Comparison of ENCODE assay signal across 7 mouse cellular contexts in the genomic region with DNA sequence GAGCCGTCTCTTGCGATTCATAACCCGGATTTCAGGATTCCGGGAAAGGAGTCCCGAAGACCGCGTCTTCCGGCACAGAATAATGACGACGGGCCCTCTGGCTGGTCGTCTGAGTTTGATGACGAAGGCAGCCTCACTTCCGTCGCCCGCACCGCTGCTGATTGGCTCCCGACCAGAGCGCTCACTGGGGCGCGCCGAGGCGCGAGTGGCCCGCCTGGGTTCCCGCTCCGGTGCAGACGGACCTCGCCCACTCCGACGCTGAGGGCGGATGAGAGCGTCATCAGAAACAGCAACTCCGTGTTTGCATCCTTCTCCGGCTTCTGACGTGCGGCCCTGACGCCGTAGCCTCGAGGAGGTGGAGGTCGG. TPM values are rescaled to one million over a fixed set of nuclear protein-coding genes. Genes with fewer than 3 reads are reported as not detected.
A peak's percentile ranks its signal among the peaks of the same experiment; 100 is the strongest.
DNase-seq lines count a peak whose midpoint lies in the region; ATAC-seq lines count a peak whose summit lies in the region.

Stk19 (minus strand) TSS at position 90 of the 366 bp plus-strand sequence.
Dxo (plus strand) TSS at position 164 of the 366 bp plus-strand sequence.

- H3K9ac ChIP-seq in intestine, embryonic 16.5 days (ENCODE audit: low read depth, low read length), result peak within 1 kb of the TSS; percentile 84
- peak within 1 kb of the TSS; percentile 75 for H3K9ac ChIP-seq in midbrain, embryonic 11.5 days (ENCODE audit: low read length)

- peaks cover 13% of the 10 kb centered on the region for H3K4me1 ChIP-seq in intestine, embryonic 16.5 days (ENCODE audit: control insufficient read depth, insufficient read depth, low read length)
- H3K4me1 ChIP-seq in midbrain, embryonic 11.5 days (ENCODE audit: control insufficient read depth, insufficient read depth, low read length), result peaks cover 17% of the 10 kb centered on the region

- no peaks in the 10 kb centered on the region for H3K9me3 ChIP-seq in intestine, embryonic 16.5 days (ENCODE audit: control insufficient read depth, low read length)
- H3K9me3 ChIP-seq in midbrain, embryonic 11.5 days (ENCODE audit: control insufficient read depth, low read length), result no peaks in the 10 kb centered on the region

- peak within 1 kb of the TSS; percentile 82 for H3K27ac ChIP-seq in intestine, embryonic 16.5 days (ENCODE audit: low read length)
- H3K27ac ChIP-seq in midbrain, embryonic 11.5 days (ENCODE audit: low read depth, low read length), result peak within 1 kb of the TSS; percentile 49

- H3K36me3 ChIP-seq in intestine, embryonic 16.5 days (ENCODE audit: control insufficient read depth, insufficient read depth, low read length), result peaks cover 18% of the 10 kb centered on the region
- H3K36me3 ChIP-seq in midbrain, embryonic 11.5 days (ENCODE audit: control insufficient read depth, insufficient read depth, low read length), result peaks cover 4% of the 10 kb centered on the region

- intact Hi-C loops in left cerebral cortex, postnatal 36 days (cut with DNase I), result loop anchor here (1.0 to 5.0 kb wide), 4 partner anchors 13 to 405 kb away; partner anchors contain the start of genes Ddx39b, Nelfe and Skiv2l

- peak; percentile 96 for DNase-seq in adrenal gland, adult 8-10 months
- peak; percentile 98 for DNase-seq in embryo, embryonic 9.5 days (ENCODE audit: extremely low spot score)
- DNase-seq in gastrocnemius, postnatal 4 days (ENCODE audit: low spot score in 2 of 2), result peak; percentile 88 to 97
- DNase-seq in left cerebral cortex, postnatal 36 days (ENCODE audit: low spot score in 2 of 2), result peak; percentile 98 to 99
- DNase-seq in midbrain, embryonic 11.5 days (ENCODE audit: low spot score, missing footprints), result peak; percentile 99
- DNase-seq in skeletal muscle tissue, adult 2 months (ENCODE audit: low read depth, low spot score), result peak; percentile 94

- peak within 1 kb of the TSS; percentile 94 for H3K4me2 ChIP-seq in intestine, embryonic 16.5 days (ENCODE audit: low read depth, low read length)
- peak within 1 kb of the TSS; percentile 98 for H3K4me2 ChIP-seq in midbrain, embryonic 11.5 days

- peak; percentile 94 for ATAC-seq in intestine, embryonic 16.5 days
- ATAC-seq in midbrain, embryonic 11.5 days (ENCODE audit: low FRiP score), result peak; percentile 94

- H3K27me3 ChIP-seq in intestine, embryonic 16.5 days (replicated peaks; ENCODE audit: control insufficient read depth, insufficient read depth, low read length), result no peaks in the 10 kb centered on the region
- no peaks in the 10 kb centered on the region for H3K27me3 ChIP-seq in midbrain, embryonic 11.5 days (ENCODE audit: control insufficient read depth, insufficient read depth, low read length)

- under 1% methylated on average over 40 of the region's 40 CpGs for WGBS in intestine, embryonic 16.5 days
- under 1% methylated on average over 40 of the region's 40 CpGs for WGBS in midbrain, embryonic 11.5 days

- peak within 1 kb of the TSS; percentile 82 for H3K4me3 ChIP-seq in intestine, embryonic 16.5 days (ENCODE audit: low read length)
- peak within 1 kb of the TSS; percentile 83 for H3K4me3 ChIP-seq in midbrain, embryonic 11.5 days (ENCODE audit: low read depth, low read length)

RNA-seq across cellular contexts. Expression of gene Stk19, which starts in this region (rescaled TPM):
- 10 to 100 TPM; 43.2 to 75.9 (median 64.6) TPM for total RNA-seq in adrenal gland, adult 8-10 months (2022)
- 10 to 100 TPM; 12.7 to 15.1 TPM for total RNA-seq in gastrocnemius, postnatal 4 days (2021)
- polyA plus RNA-seq in intestine, embryonic 16.5 days (2015; fragmentation: Nextera tagmentation; extraction: Ambion mirVana), result 24.0 and 26.5 TPM in 2 replicates
- total RNA-seq in left cerebral cortex, postnatal 36 days (2021), result 10 to 100 TPM; 50.2 to 58.6 TPM
- 20.2 and 21.5 TPM in 2 replicates for polyA plus RNA-seq in midbrain, embryonic 11.5 days (2014; fragmentation: Nextera tagmentation; extraction: Ambion mirVana)

RNA-seq across cellular contexts. Expression of gene Dxo, which starts in this region (rescaled TPM):
- total RNA-seq in adrenal gland, adult 8-10 months (2022), result 10 to 100 TPM; 48.2 to 76.5 (median 67.0) TPM
- 10 to 100 TPM; 20.4 to 22.6 TPM for total RNA-seq in gastrocnemius, postnatal 4 days (2021)
- polyA plus RNA-seq in intestine, embryonic 16.5 days (2015; fragmentation: Nextera tagmentation; extraction: Ambion mirVana), result 53.6 and 59.0 TPM in 2 replicates
- 10 to 100 TPM; 39.4 to 45.4 TPM for total RNA-seq in left cerebral cortex, postnatal 36 days (2021)
- polyA plus RNA-seq in midbrain, embryonic 11.5 days (2014; fragmentation: Nextera tagmentation; extraction: Ambion mirVana), result 60.7 and 64.8 TPM in 2 replicates

Comparison
In these comparisons a context has a peak if more than half of its experiments do, and no peak if none do; other contexts are left out.
1. Peak in every context shown above with its lines: DNase-seq, ATAC-seq, H3K4me3 ChIP-seq and H3K27ac ChIP-seq.